Mouse (Mus musculus) liver, adult 2 months (tissue): ENCODE results near the gene Tfpi. TPM values are rescaled to one million over a fixed set of nuclear protein-coding genes. Genes with fewer than 3 reads are reported as not detected.

Source experiments
- DNase-seq: peaks from one replicate; pipeline ENCODE4 v3.0.0-alpha.2; 2011; ENCODE audit warnings: low read depth, low spot score; ENCODE audit errors: extremely low read depth
- H3K27ac ChIP-seq: fragments of 200-500 bp; replicated peaks from 2 replicates; pipeline ENCODE4 v1.5.1; 2012; ENCODE audit warnings: low read depth, mild to moderate bottlenecking, control low read depth, inconsistent platforms, low read length; ENCODE audit not compliant: insufficient read depth
- H3K27me3 ChIP-seq: fragments of 200-500 bp; 2 replicates; pipeline ENCODE4 v1.6.1; 2012; ENCODE audit warnings: mild to moderate bottlenecking, moderate library complexity, low read length, inconsistent platforms; ENCODE audit not compliant: control insufficient read depth, insufficient read depth
- H3K36me3 ChIP-seq: fragments of 200-500 bp; 2 replicates; pipeline ENCODE4 v1.6.1; 2012; ENCODE audit warnings: low read length, inconsistent platforms; ENCODE audit not compliant: control insufficient read depth, insufficient read depth
- H3K4me1 ChIP-seq: fragments of 200-500 bp; 2 replicates; pipeline ENCODE4 v1.6.1; 2011; ENCODE audit warnings: low read length; ENCODE audit not compliant: control insufficient read depth, insufficient read depth
- H3K4me3 ChIP-seq: fragments of 200-500 bp; 2 replicates; pipeline ENCODE4 v1.5.1; 2011; ENCODE audit warnings: low read depth, mild to moderate bottlenecking, control low read depth, low read length, moderate library complexity; ENCODE audit not compliant: insufficient read depth
- H3K79me2 ChIP-seq: fragments of 200-500 bp; 2 replicates; pipeline ENCODE4 v1.6.1; 2012; ENCODE audit warnings: inconsistent platforms, mild to moderate bottlenecking, low read length, moderate library complexity; ENCODE audit not compliant: control insufficient read depth, insufficient read depth
- H3K9ac ChIP-seq: fragments of 200-500 bp; 2 replicates; pipeline ENCODE4 v1.6.1; 2012; ENCODE audit warnings: low read depth, mild to moderate bottlenecking, control low read depth, inconsistent platforms, low read length
- CTCF ChIP-seq: fragments of 200-500 bp; IDR thresholded peaks from 2 replicates; pipeline ENCODE4 v1.5.1; 2011; ENCODE audit warnings: low read depth, low read length, control low read depth
- POLR2A ChIP-seq: fragments of 200-500 bp; IDR thresholded peaks from 2 replicates; pipeline ENCODE4 v1.6.1; 2011; ENCODE audit warnings: low read length, control low read depth; ENCODE audit not compliant: insufficient read depth; ENCODE audit errors: extremely low read depth
- WGBS: fragments of 180-500 bp; shearing (Covaris S2); methylation state at CpG from one replicate; pipeline ENCODE4 v1.1.7; 2018; 5-methylcytosine and 5-hydroxymethylcytosine counted together
- polyA plus RNA-seq: library from polyadenylated mRNA; depleted of rRNA; stranded (reverse); fragments of >200 nt; gene quantifications from 2 replicates; pipeline ENCODE4 v1.2.3, GENCODE M21; 2012
- total RNA-seq: library from RNA; depleted of rRNA; stranded (reverse); fragments of >200 nt; gene quantifications from 2 replicates; pipeline ENCODE4 v1.2.3, GENCODE M21; 2014

The Tfpi gene
- total and polyA plus RNA-seq, 2 experiments = 1.2 to 9.6 TPM

DNA sequence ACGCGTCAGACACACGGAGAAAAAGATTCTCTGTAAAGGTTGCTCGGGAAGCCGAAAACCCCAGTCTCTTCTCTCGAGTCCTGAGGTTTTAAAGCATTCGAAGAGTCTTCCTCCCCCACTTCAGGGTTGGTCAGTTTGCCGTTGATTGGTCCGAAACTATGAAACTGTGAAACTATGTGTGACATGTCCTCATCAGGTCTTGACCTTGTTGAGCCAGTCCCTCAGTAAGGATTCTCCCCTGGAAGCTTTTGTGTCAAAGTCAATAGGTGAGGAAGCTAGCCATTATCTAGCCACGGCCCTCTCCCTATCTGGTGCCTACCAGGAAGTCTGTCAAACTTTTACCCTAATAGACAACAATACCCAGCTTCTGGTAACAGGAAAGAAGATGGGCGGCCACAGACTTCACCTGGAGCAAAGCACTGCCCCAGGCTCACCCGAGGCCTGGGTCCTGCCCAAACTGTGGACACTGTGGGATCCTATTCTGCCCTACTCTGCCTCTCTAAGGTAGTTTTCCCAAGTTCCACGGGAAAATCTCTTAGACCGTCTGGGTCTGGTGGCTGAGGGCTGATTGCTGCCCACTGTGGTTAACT is 2.5 kb downstream of the Tfpi start:
- no peak for TF ChIP-seq CTCF
- no peak for TF ChIP-seq POLR2A
- H3K27ac ChIP-seq = peak overlapping the region; percentile 17

GRCm38 (mm10) chr2:84467391-84467790 is 9.2 kb downstream of the Tfpi start:
- Histone ChIP-seq H3K36me3 (no peaks in the 10 kb centered on the region), H3K27ac (no peak overlapping the region), H3K4me1 (no peaks in the 10 kb centered on the region), H3K79me2 (no peaks in the 10 kb centered on the region; the same call in 1 of the 2 replicates), H3K27me3 (no peaks in the 10 kb centered on the region), H3K9ac (no peak overlapping the region), H3K4me3 (no peak overlapping the region)
- WGBS = 71% methylated on average over 4 of the region's 4 CpGs
- no peak for TF ChIP-seq POLR2A
- DNase-seq = no peak

More for the DNA sequence above, 2.5 kb downstream of the Tfpi start:
- H3K9ac ChIP-seq = no peak overlapping the region
- H3K4me3 ChIP-seq = no peak overlapping the region
- WGBS = 72% methylated on average over 14 of the region's 14 CpGs
- no peaks in the 10 kb centered on the region for H3K27me3 ChIP-seq
- no peaks in the 10 kb centered on the region for H3K36me3 ChIP-seq
- H3K79me2 ChIP-seq = no peaks in the 10 kb centered on the region
- no peak for DNase-seq
- H3K4me1 ChIP-seq = peaks cover 2% of the 10 kb centered on the region; the same call in 1 of the 2 replicates

- no peaks in the 10 kb centered on the region for H3K36me3 ChIP-seq
- H3K4me1 ChIP-seq = no peaks in the 10 kb centered on the region
- TF ChIP-seq CTCF (no peak), POLR2A (no peak)
- H3K27me3 ChIP-seq = no peaks in the 10 kb centered on the region
- DNase-seq = no peak
- H3K79me2 ChIP-seq = no peaks in the 10 kb centered on the region; the same call in 1 of the 2 replicates
- H3K4me3 ChIP-seq = no peak overlapping the region
- 45% methylated on average over 7 of the region's 7 CpGs for WGBS
- no peak overlapping the region for H3K9ac ChIP-seq
- H3K27ac ChIP-seq = no peak overlapping the region
Observed at GRCm38 (mm10) chr2:84464956-84465355, 11.6 kb downstream of the Tfpi start.

- no peaks in the 10 kb centered on the region for H3K4me1 ChIP-seq
- no peaks in the 10 kb centered on the region; the same call in 1 of the 2 replicates for H3K79me2 ChIP-seq
- H3K27me3 ChIP-seq = no peaks in the 10 kb centered on the region
- TF ChIP-seq CTCF (no peak), POLR2A (no peak)
- no peak for DNase-seq
- H3K4me3 ChIP-seq = no peak overlapping the region
- no peaks in the 10 kb centered on the region for H3K36me3 ChIP-seq
- no peak overlapping the region for H3K9ac ChIP-seq
- H3K27ac ChIP-seq = no peak overlapping the region
- WGBS = 84% methylated on average over 3 of the region's 3 CpGs
Observed at GRCm38 (mm10) chr2:84462411-84462810, 14.2 kb downstream of the Tfpi start.

DNA sequence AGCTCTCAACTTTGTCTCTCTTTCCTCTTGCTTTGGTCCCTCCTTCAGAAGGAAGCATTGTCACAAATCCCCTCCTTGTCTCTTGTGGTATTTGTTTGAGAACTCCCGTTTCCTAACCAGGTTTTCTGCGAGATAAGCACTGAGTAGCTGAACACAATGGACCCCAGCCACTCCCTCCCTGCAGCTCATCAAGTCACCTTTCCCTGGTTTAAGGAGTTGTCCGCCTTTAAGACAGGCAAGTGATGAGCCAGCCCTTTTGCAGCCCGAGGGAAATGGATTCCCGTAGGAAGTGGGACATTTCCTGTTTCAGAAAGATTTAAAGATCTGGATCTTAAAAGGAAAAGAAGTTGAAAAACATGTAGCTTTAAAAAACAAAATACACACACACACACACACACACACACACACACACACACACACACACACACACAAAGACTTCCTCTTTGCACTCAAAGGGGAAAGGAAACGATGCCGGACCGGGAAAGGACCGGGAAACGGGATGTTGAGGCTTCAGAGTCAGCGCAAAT is 16.9 kb downstream of the Tfpi start:
- peak; percentile 6 for DNase-seq
- 55% methylated on average over 11 of the region's 11 CpGs for WGBS
- no peaks in the 10 kb centered on the region; the same call in 1 of the 2 replicates for H3K79me2 ChIP-seq

GRCm38 (mm10) chr2:84457221-84457620 is 19.4 kb downstream of the Tfpi start:
- Histone ChIP-seq H3K4me3 (no peak overlapping the region), H3K36me3 (no peaks in the 10 kb centered on the region), H3K9ac (no peak overlapping the region), H3K79me2 (no peaks in the 10 kb centered on the region), H3K27ac (no peak overlapping the region), H3K4me1 (peaks cover 1% of the 10 kb centered on the region), H3K27me3 (no peaks in the 10 kb centered on the region)
- DNase-seq = no peak
- WGBS = 82% methylated on average over 6 of the region's 6 CpGs
- TF ChIP-seq CTCF (no peak), POLR2A (no peak)

More for the DNA sequence above, 16.9 kb downstream of the Tfpi start:
- TF ChIP-seq POLR2A (no peak), CTCF (no peak)
- no peak overlapping the region for H3K27ac ChIP-seq
- no peaks in the 10 kb centered on the region for H3K36me3 ChIP-seq
- no peak overlapping the region for H3K9ac ChIP-seq
- no peak overlapping the region for H3K4me3 ChIP-seq
- no peaks in the 10 kb centered on the region for H3K27me3 ChIP-seq
- H3K4me1 ChIP-seq = peaks cover 1% of the 10 kb centered on the region
